Mouse (Mus musculus): ENCODE measurements around the gene Olfr389.

Olfr389 gene

DNA sequence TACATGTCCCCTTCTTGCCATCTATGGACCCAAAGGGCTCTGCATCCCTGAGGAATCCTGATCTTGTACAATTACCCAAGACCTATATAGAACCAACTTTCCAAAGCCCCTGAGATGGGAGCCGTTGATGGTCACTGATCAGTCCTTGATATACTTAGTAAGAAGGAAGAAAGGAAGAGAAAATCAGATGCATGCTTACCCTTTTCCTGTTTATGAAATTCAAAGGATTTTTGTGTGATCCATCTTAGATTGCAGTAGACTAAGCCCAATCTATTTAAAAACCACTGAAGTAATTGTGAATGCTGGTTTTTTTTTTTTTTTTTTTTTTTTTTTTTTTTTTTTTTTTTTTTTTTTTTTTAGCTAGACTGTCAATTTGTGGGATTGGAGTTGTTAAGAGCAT lies at the start of gene Olfr389:
Gene Olfr389, minus strand, starts transcription at position 101 of the 400 bp plus-strand sequence.
- no peak for DNase-seq (ENCODE audit: low read depth, low spot score)

GRCm38 (mm10) chr11:73816949-73817348 lies 36.4 kb upstream of the Olfr389 start, which contains the start of gene Olfr392:
Olfr392 (minus strand) TSS chr11:73817049.
- DNase-seq (ENCODE audit: low read depth, low spot score): no peak

GRCm38 (mm10) chr11:73802952-73803351 lies 22.4 kb upstream of the Olfr389 start, which contains the start of gene Olfr391-ps:
Olfr391-ps (minus strand) TSS chr11:73803052.
- no peak for DNase-seq (ENCODE audit: low read depth, low spot score)

DNA sequence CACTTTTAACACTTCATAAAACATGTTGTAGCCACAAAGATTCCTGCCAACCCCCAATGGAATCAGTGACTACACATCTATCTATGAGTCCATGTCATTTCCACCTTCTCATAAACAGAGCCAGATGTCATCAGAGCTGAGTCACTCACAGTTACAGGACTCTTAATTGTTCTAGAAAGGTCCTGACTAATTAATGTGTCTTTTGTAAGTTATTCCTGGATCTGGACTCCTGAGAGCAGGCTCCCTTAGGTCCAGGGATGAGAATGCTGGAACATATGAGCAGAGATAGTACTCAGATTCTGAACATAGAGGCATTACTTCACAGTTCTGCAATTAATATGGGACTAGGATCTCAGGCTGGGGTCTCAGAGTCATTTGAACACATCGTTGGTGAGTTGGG lies 2.2 kb upstream of the Olfr389 start, which contains the start of gene Olfr390:
Gene Olfr390, plus strand, starts transcription at position 301 of the 400 bp plus-strand sequence.
- DNase-seq (ENCODE audit: low read depth, low spot score): no peak

DNA sequence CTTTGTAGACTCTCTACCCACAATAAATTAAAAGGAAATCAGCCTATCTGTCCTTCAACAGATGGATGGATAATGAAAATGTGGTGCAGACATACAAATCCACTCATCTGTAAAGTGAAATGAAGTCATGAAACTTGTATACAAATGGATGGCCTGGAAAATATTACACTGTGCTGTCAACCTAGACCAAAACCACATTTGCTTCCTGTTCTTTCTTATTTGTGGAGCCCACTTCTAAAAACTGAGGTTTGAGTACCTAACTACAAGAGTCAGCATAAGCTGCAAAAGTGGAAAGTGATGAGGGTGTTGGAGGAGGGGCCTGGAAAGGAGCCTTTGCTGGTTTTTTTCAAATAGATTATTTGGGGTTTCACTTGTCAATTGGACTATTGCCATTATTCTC lies 21.4 kb downstream of the Olfr389 start:
- no peak for DNase-seq (ENCODE audit: low read depth, low spot score)

Data from WW6 (cell line).